Mouse (Mus musculus): ENCODE data around the gene Ppl. TPM values are rescaled to one million over a fixed set of nuclear protein-coding genes. Genes with fewer than 3 reads are reported as not detected.

Gene Ppl
- 1.9 TPM for polyA plus RNA-seq (2014; fragmentation: Illumina TruSeq; extraction: RNeasy Lipid Tissue Mini Kit (QIAGEN cat#74804); ENCODE audit: low read depth, low replicate concordance)

DNA sequence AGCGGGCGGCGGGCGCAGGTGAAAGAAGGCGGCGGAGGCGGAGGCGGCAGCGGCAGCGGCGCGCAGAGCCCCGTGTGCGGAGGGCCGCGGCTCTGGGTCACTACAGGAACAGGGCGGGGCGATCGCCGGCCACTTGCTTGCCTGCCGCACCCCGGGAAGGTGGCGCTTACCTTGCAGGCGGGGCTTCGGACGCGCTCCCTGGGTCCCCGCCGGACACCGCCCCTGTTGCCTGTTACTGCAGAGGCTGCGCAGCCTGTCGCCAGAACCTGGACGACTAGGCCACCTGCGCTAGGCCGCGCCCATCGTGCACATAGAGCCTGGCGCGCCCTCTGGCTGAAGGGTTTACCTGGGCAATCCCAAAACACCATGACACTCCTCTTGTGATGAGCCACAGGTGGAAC, at the start of gene Ppl:
Ppl (minus strand) TSS at position 21 of the 401 bp plus-strand sequence.

GRCm38 (mm10) chr16:5147037-5147385, 14.8 kb upstream of the Ppl start, which contains the start of gene Sec14l5:
Gene Sec14l5, plus strand, starts transcription at chr16:5147109.

DNA sequence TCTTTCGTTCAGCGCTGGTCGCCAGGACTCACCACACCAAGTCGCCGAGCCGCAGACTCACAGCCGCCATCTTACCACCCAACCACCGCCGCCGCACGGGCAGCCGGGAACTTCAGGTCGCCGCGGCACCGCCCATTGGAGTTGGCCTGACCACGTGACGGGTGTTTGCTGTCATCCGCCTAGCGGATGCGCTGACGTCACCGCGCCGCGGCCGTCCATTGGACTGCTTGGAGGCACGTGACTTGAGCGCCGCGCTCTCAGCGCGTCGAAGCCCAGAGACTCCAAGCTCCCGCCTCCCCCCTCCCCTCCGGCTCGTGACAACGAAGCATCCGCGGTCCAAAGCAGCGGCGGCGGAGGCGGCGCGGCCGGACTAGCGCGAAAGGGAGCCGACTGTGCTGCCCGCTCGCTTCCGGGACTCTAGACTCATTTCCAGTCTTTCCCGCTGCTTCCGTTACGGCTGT, 82.4 kb downstream of the Ppl start, which contains the start of the genes Glyr1 and Ubn1:
Glyr1 (minus strand) TSS at position 90 of the 461 bp plus-strand sequence.
Ubn1 (plus strand) TSS at position 284 of the 461 bp plus-strand sequence.

Other genes starting within 250 kb of the Ppl start
- gene Mgrn1, start 246.2 kb downstream of the Ppl start, polyA plus RNA-seq (2014; fragmentation: Illumina TruSeq; extraction: RNeasy Lipid Tissue Mini Kit (QIAGEN cat#74804); ENCODE audit: low read depth, low replicate concordance): 9.1 TPM
- gene Nudt16l1, start 193.7 kb downstream of the Ppl start, polyA plus RNA-seq (2014; fragmentation: Illumina TruSeq; extraction: RNeasy Lipid Tissue Mini Kit (QIAGEN cat#74804); ENCODE audit: low read depth, low replicate concordance): 4.3 TPM
- 6.6 TPM for gene Anks3, start 168.2 kb downstream of the Ppl start, polyA plus RNA-seq (2014; fragmentation: Illumina TruSeq; extraction: RNeasy Lipid Tissue Mini Kit (QIAGEN cat#74804); ENCODE audit: low read depth, low replicate concordance)
- gene Sept12, start 134.6 kb downstream of the Ppl start, polyA plus RNA-seq (2014; fragmentation: Illumina TruSeq; extraction: RNeasy Lipid Tissue Mini Kit (QIAGEN cat#74804); ENCODE audit: low read depth, low replicate concordance): not detected
- 3.5 TPM for gene Smim22, start 125.1 kb downstream of the Ppl start, polyA plus RNA-seq (2014; fragmentation: Illumina TruSeq; extraction: RNeasy Lipid Tissue Mini Kit (QIAGEN cat#74804); ENCODE audit: low read depth, low replicate concordance)
- gene Rogdi, start 118.9 kb downstream of the Ppl start, polyA plus RNA-seq (2014; fragmentation: Illumina TruSeq; extraction: RNeasy Lipid Tissue Mini Kit (QIAGEN cat#74804); ENCODE audit: low read depth, low replicate concordance): 0.79 TPM
- 70.1 TPM for gene Glyr1, start 82.6 kb downstream of the Ppl start, polyA plus RNA-seq (2014; fragmentation: Illumina TruSeq; extraction: RNeasy Lipid Tissue Mini Kit (QIAGEN cat#74804); ENCODE audit: low read depth, low replicate concordance)
- gene Ubn1, start 82.4 kb downstream of the Ppl start, polyA plus RNA-seq (2014; fragmentation: Illumina TruSeq; extraction: RNeasy Lipid Tissue Mini Kit (QIAGEN cat#74804); ENCODE audit: low read depth, low replicate concordance): 29.0 TPM
- not detected for gene Sec14l5, start 14.7 kb upstream of the Ppl start, polyA plus RNA-seq (2014; fragmentation: Illumina TruSeq; extraction: RNeasy Lipid Tissue Mini Kit (QIAGEN cat#74804); ENCODE audit: low read depth, low replicate concordance)
- 0.25 TPM for gene Nagpa, start 71.6 kb upstream of the Ppl start, polyA plus RNA-seq (2014; fragmentation: Illumina TruSeq; extraction: RNeasy Lipid Tissue Mini Kit (QIAGEN cat#74804); ENCODE audit: low read depth, low replicate concordance)
- not detected for gene AU021092, start 89.9 kb upstream of the Ppl start, polyA plus RNA-seq (2014; fragmentation: Illumina TruSeq; extraction: RNeasy Lipid Tissue Mini Kit (QIAGEN cat#74804); ENCODE audit: low read depth, low replicate concordance)
- 1.6 TPM for gene Alg1, start 101.2 kb upstream of the Ppl start, polyA plus RNA-seq (2014; fragmentation: Illumina TruSeq; extraction: RNeasy Lipid Tissue Mini Kit (QIAGEN cat#74804); ENCODE audit: low read depth, low replicate concordance)
- gene Eef2kmt, start 123.6 kb upstream of the Ppl start, polyA plus RNA-seq (2014; fragmentation: Illumina TruSeq; extraction: RNeasy Lipid Tissue Mini Kit (QIAGEN cat#74804); ENCODE audit: low read depth, low replicate concordance): 3.0 TPM